Mouse (Mus musculus) kidney, postnatal 0 days (tissue): Measurements from ENCODE around the gene Gm20388. TPM values are rescaled to one million over a fixed set of nuclear protein-coding genes. Genes with fewer than 3 reads are reported as not detected.

Source experiments
- ATAC-seq: fragments of 200-750 bp; cut with Nextera tagmentation; replicated peaks from 2 replicates; pipeline ENCODE4 v1.8.0; 2017; ENCODE audit warnings: low read depth, moderate number of reproducible peaks, moderate TSS enrichment, moderate library complexity; ENCODE audit not compliant: low FRiP score
- DNase-seq: peaks from one replicate; pipeline ENCODE4 v3.0.0-alpha.2; 2016; ENCODE audit warnings: low spot score
- H3K27ac ChIP-seq: fragments of 300-500 bp; sonication (generic); 2 replicates; pipeline ENCODE4 v1.5.1; 2014; ENCODE audit warnings: mild to moderate bottlenecking
- H3K27me3 ChIP-seq: fragments of 300-500 bp; sonication (generic); 2 replicates; pipeline ENCODE4 v1.6.1; 2014; ENCODE audit warnings: low read length, mixed read lengths; ENCODE audit not compliant: insufficient read depth
- H3K36me3 ChIP-seq: fragments of 300-500 bp; sonication (generic); 2 replicates; pipeline ENCODE4 v1.6.1; 2014; ENCODE audit warnings: low read length, mixed read lengths; ENCODE audit not compliant: insufficient read depth
- H3K4me1 ChIP-seq: fragments of 300-500 bp; sonication (generic); replicated peaks from 2 replicates; pipeline ENCODE4 v1.6.1; 2014; ENCODE audit warnings: antibody characterized with exemption, low read length, mixed read lengths; ENCODE audit not compliant: insufficient read depth
- H3K4me2 ChIP-seq: fragments of 300-500 bp; sonication (generic); 2 replicates; pipeline ENCODE4 v1.6.1; 2014; ENCODE audit warnings: mild to moderate bottlenecking, low read length, moderate library complexity, mixed read lengths
- H3K4me3 ChIP-seq: fragments of 300-500 bp; sonication (generic); replicated peaks from 2 replicates; pipeline ENCODE4 v1.5.1; 2014; ENCODE audit warnings: low read depth, low read length
- H3K9ac ChIP-seq: fragments of 300-500 bp; sonication (generic); 2 replicates; pipeline ENCODE4 v1.6.1; 2014; ENCODE audit warnings: low read depth, low read length
- H3K9me3 ChIP-seq: fragments of 300-500 bp; sonication (generic); replicated peaks from 2 replicates; pipeline ENCODE4 v1.6.1; 2016; ENCODE audit warnings: low read length, inconsistent platforms, mixed read lengths
- CTCF ChIP-seq: IDR thresholded peaks from 2 replicates; pipeline ENCODE4 v1.5.1; 2016; ENCODE audit warnings: antibody characterized with exemption, low read depth, mild to moderate bottlenecking, moderate library complexity
- WGBS: fragments of 180-500 bp; shearing (Covaris S2); extraction: QIAGEN DNeasy Blood & Tissue Kit; methylation state at CpG from one replicate; pipeline ENCODE4 v1.1.7; 2014; 5-methylcytosine and 5-hydroxymethylcytosine counted together
- polyA plus RNA-seq: library from polyadenylated mRNA; unstranded; fragments of >200 nt; fragmentation: Nextera tagmentation; extraction: Ambion mirVana; gene quantifications from 2 replicates; pipeline ENCODE4 v1.2.1, GENCODE M21; 2015

The Gm20388 gene
- polyA plus RNA-seq, 1 experiment from 2014 or later = not detected

DNA sequence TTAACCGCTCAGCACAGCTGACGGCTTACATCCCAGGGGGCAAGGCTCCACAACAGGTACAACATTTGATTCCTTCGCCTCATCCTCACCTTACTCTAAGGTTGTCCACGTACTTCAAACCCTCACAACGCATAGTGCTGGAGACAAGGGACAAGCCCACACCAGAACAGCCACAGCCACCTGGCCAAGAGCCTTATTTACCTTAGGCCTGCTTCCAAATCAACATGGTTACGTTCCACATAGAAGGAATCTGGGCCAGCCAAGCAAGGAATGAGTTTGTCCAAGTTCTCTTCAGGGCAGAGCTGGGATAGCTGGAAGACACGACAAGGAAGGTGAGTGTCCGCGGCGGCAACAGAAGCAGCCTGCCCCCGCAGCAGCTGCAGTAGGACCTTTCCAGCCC is 1699.3 kb downstream of the Gm20388 start:
- H3K9me3 ChIP-seq = no peaks in the 10 kb centered on the region
- no peaks in the 10 kb centered on the region for H3K27me3 ChIP-seq
- DNase-seq (no peak), ATAC-seq (no peak)
- no peak overlapping the region for H3K4me3 ChIP-seq
- H3K27ac ChIP-seq = no peak overlapping the region
- peaks cover 55% of the 10 kb centered on the region for H3K36me3 ChIP-seq
- TF ChIP-seq CTCF = no peak
- no peak overlapping the region for H3K4me2 ChIP-seq
- H3K9ac ChIP-seq = no peak overlapping the region
- H3K4me1 ChIP-seq = no peaks in the 10 kb centered on the region
- WGBS = 88% methylated on average over 11 of the region's 11 CpGs

DNA sequence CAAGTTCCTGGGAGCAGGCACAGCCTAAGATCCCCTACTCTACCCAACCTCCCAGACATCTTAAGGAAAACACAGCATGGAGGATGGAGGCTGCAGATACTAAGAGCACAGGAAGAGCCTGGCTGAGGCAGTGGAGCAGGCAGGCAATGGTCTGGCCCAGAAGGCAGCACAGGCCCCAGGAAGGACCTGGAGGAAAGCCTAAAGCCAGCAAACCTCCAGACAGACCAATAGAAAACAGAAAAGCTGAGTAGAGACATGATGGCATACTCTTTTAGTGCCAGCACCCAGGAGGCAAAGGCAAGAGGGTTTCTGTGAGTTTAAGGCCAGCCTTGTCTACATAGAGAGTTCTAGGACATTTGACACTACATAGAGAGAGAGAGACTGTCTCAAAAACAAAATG is 1702.8 kb downstream of the Gm20388 start:
- H3K27me3 ChIP-seq = no peaks in the 10 kb centered on the region
- no peak overlapping the region for H3K4me2 ChIP-seq
- no peaks in the 10 kb centered on the region for H3K4me1 ChIP-seq
- ATAC-seq (no peak), DNase-seq (no peak)
- no peak overlapping the region for H3K9ac ChIP-seq
- H3K9me3 ChIP-seq = no peaks in the 10 kb centered on the region
- peaks cover 32% of the 10 kb centered on the region for H3K36me3 ChIP-seq
- no peak for TF ChIP-seq CTCF
- no peak overlapping the region for H3K27ac ChIP-seq
- H3K4me3 ChIP-seq = no peak overlapping the region

DNA sequence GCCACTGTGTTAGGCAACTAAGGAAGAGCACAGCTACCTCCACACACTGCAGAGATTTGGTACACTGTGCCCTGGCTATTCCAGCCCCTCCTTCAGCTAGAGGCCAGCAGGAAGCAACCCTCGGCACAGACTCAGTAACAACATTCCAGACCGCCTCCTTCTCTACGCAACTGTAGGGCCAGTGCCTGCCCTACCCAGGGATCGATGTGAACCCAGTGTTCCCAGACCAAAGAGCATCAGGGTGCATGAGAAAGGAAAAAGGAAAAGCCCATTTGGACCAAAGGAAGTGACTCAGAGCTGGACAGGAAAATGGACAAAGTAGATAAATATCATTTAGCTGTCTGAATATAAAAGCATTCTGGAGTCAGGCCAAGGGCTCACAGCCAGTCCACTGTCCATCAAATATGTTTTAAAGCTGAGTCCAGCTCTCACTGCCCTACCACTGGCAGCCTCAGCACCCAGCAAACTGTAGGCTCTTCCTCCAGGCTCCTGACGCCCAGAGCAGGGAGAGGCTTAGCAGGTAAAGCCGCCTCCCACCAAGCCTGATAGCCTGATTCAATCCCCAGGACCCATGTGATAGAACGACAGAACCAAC is 1708.9 kb downstream of the Gm20388 start:
- peak overlapping the region; percentile 72 for H3K27ac ChIP-seq
- 34% methylated on average over 7 of the region's 7 CpGs for WGBS
- no peaks in the 10 kb centered on the region for H3K27me3 ChIP-seq
- ATAC-seq (peak; percentile 58), DNase-seq (peak; percentile 86)
- no peak overlapping the region for H3K4me3 ChIP-seq
- H3K4me1 ChIP-seq = peaks cover 16% of the 10 kb centered on the region
- no peak for TF ChIP-seq CTCF
- H3K9ac ChIP-seq = no peak overlapping the region
- peak overlapping the region; percentile 9; the same call in 1 of the 2 replicates for H3K4me2 ChIP-seq
- 0 out of 2 replicates have a peak, but pooled peaks cover 4% of the 10 kb centered on the region for H3K36me3 ChIP-seq
- H3K9me3 ChIP-seq = no peaks in the 10 kb centered on the region

DNA sequence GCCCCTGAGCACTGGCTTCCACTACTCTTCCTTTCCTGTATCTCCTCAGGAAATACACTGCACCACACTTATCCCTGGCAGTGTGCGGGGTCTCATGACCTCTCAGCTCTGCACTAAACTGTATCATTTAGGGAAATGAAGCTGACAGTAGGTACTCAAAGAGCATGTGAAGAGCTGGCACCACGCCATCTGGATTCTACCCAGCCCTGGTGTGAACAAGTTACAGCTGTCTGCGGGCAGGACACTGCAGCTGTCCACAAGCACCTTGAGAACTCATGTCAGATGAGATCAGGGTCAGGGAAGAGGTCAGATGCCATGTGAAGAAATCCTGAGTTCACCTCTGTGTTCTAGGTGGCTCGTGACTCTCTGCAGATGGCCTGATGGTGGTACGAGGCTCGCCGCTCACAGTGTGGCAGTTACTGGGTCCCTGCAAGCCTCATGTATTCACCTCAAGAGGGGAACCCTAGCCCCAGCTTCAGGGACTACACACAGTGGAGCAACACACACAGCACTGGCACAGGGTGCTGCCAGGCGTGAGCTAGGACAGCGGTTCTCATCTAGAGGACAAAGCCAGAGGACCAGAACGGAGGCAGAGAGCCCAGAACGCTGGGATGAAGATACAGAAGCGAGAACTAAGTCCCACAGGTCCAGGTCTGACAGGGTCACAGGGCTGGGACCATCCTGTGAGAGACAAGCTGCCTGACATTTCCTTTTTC is 1710.3 kb downstream of the Gm20388 start:
- Histone ChIP-seq H3K4me1 (peaks cover 16% of the 10 kb centered on the region), H3K36me3 (0 out of 2 replicates have a peak, but pooled peaks cover 4% of the 10 kb centered on the region), H3K9me3 (no peaks in the 10 kb centered on the region), H3K4me2 (no peak overlapping the region), H3K9ac (no peak overlapping the region), H3K27me3 (no peaks in the 10 kb centered on the region), H3K27ac (peak overlapping the region; percentile 57; the same call in 1 of the 2 replicates), H3K4me3 (no peak overlapping the region)
- TF ChIP-seq CTCF = no peak
- DNase-seq = peak; percentile 25
- peak; percentile 35; the same call in 1 of the 2 replicates for ATAC-seq
- WGBS = 71% methylated on average over 12 of the region's 12 CpGs

DNA sequence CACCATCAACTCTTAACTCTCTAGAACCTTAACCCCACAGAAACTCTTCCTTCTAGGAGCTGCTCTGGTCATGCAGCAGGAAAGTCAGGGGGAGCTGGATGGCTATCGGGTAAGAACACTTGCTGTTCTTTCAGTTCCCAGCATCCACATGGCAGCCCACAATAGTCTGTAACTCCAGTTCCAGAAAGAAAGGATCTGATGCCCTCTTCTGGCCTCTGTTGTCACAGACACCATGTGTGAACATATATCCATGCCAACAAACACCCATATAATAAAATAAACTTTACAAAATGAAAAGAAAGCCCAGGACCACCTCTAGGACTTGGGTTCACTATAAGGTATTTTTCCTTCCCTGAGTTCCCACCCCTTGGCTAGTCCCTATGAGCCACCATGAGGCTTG is 1711.2 kb downstream of the Gm20388 start:
- H3K36me3 ChIP-seq = 0 out of 2 replicates have a peak, but pooled peaks cover 8% of the 10 kb centered on the region
- ATAC-seq (no peak), DNase-seq (peak; percentile 29)
- no peaks in the 10 kb centered on the region for H3K27me3 ChIP-seq
- H3K9me3 ChIP-seq = no peaks in the 10 kb centered on the region
- peaks cover 16% of the 10 kb centered on the region for H3K4me1 ChIP-seq
- no peak overlapping the region for H3K4me3 ChIP-seq
- WGBS = 44% methylated on average over 1 of the region's 1 CpGs
- no peak overlapping the region for H3K9ac ChIP-seq
- H3K4me2 ChIP-seq = no peak overlapping the region
- TF ChIP-seq CTCF = peak; percentile 53
- H3K27ac ChIP-seq = no peak overlapping the region

DNA sequence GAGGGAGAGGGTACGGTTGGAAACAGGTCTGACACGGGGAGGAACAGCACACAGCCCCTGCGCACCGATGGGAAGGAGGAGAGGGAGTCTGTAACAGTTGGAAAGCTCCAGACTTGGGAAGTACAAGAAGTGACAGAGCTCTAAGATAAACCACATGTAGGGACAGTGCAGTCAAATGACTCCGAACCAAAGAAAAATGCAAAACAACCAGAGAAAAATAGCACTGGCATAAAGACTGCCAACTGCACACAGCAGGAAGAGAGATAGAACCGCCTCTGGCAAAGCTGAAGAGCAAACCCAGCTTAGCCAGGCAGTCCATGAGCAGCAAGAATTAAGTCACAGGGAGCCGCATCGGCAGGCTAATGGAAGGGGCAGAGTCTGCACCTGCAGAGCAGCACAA is 1712.4 kb downstream of the Gm20388 start:
- Histone ChIP-seq H3K4me3 (no peak overlapping the region), H3K27me3 (no peaks in the 10 kb centered on the region), H3K9me3 (no peaks in the 10 kb centered on the region), H3K9ac (no peak overlapping the region), H3K27ac (no peak overlapping the region), H3K36me3 (0 out of 2 replicates have a peak, but pooled peaks cover 4% of the 10 kb centered on the region), H3K4me2 (no peak overlapping the region), H3K4me1 (peaks cover 16% of the 10 kb centered on the region)
- DNase-seq = no peak
- no peak for TF ChIP-seq CTCF
- 89% methylated on average over 8 of the region's 8 CpGs for WGBS
- ATAC-seq = no peak
